Mouse (Mus musculus) ES-Bruce4 (cell line): ENCODE measurements around the gene Dspp.

Source experiments
- CTCF ChIP-seq: IDR thresholded peaks from one replicate; pipeline ENCODE4 v1.8.1; 2011; ENCODE audit warnings: low read depth, low read length
- POLR2A ChIP-seq: IDR thresholded peaks from one replicate; pipeline ENCODE4 v1.8.1; 2011; ENCODE audit warnings: low read length; ENCODE audit not compliant: insufficient read depth

GRCm38 (mm10) chr5:104202351-104202750 is 31.8 kb downstream of the Dspp start, which contains the start of gene Dmp1:
- no peak for TF ChIP-seq CTCF
- no peak for TF ChIP-seq POLR2A
